Comparison of ENCODE assay signal across 12 mouse cellular contexts in the genomic region with DNA sequence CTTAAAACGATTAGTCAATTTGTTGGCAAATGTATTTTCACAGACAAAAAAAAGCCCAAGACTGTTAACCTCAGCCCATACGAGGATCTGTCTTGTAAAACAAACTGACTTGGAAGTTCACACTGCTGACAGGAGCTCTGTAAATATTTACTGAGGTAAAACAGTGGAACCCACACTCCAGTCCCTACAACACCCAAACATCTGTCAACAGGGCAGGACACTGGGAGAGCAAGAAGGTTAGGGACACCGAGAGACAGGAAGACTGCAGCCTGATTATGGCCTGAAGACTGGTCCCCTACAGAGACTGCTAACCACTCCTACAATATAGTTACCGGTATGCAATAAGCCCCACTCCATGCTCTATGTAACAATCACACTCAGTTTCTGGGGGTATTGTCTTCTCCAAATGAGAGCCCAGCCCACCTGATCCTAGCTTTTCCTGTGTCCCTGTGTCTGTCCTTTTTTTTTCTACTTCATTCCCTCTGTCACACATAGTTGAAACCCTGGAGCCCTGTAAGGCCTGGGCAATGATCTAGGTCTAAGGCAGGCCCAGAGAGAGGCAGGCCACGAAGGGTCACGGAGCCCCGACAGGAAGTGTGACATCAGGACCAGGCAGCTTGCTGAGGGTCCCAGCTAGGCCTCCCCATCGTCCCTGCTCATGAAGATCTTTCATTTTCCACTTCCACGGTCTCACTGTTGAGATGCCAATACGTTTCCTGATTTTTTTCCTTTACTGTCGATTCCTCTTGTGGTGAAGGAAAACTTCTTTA. TPM values are rescaled to one million over a fixed set of nuclear protein-coding genes. Genes with fewer than 3 reads are reported as not detected.
A peak's percentile ranks its signal among the peaks of the same experiment; 100 is the strongest.
DNase-seq lines count a peak whose midpoint lies in the region; ATAC-seq and TF ChIP-seq lines count a peak whose summit lies in the region.
"Had no signal": no experiment of that assay in that cellular context is flagged by ENCODE, and none has a peak within 500 bp of the region (broad histone marks: within the 10 kb centered on the region; RNA-seq: fewer than 3 reads in every experiment).

No protein-coding gene starts in this region.

- no peaks in the 10 kb centered on the region for H3K27me3 ChIP-seq in heart, adult 2 months (ENCODE audit: control insufficient read depth, insufficient read depth, low read length)
- H3K27me3 ChIP-seq in embryonic facial prominence, embryonic 14.5 days (replicated peaks; ENCODE audit: control insufficient read depth, insufficient read depth, low read length), result no peaks in the 10 kb centered on the region
- H3K27me3 ChIP-seq in liver, embryonic 15.5 days, result no peaks in the 10 kb centered on the region

- H3K27ac ChIP-seq in heart, adult 2 months, result peak overlapping the region; percentile 93
- peak overlapping the region; percentile 65 for H3K27ac ChIP-seq in embryonic facial prominence, embryonic 14.5 days (replicated peaks; ENCODE audit: low read depth, low read length)
- H3K27ac ChIP-seq in liver, embryonic 15.5 days (replicated peaks), result no peak overlapping the region
- H3K27ac ChIP-seq: hindbrain, embryonic 10.5 days had no signal

- peaks cover 7% of the 10 kb centered on the region for H3K4me1 ChIP-seq in heart, adult 2 months (ENCODE audit: control insufficient read depth, insufficient read depth, low read length)
- peaks cover 11% of the 10 kb centered on the region; the same call in 1 of the 2 replicates for H3K4me1 ChIP-seq in embryonic facial prominence, embryonic 14.5 days (ENCODE audit: control insufficient read depth, insufficient read depth, low read length)
- peaks cover 8% of the 10 kb centered on the region; the same call in 1 of the 2 replicates for H3K4me1 ChIP-seq in liver, embryonic 15.5 days (replicated peaks)

- intact Hi-C loops in heart, adult 2 months (cut with DNase I), result loop anchor here (2.0 kb wide), 1 partner anchor 16 kb away; a partner anchor contains a TSS

- H3K9ac ChIP-seq in heart, adult 2 months (ENCODE audit: low read depth, low read length), result no peak overlapping the region
- no peak overlapping the region for H3K9ac ChIP-seq in embryonic facial prominence, embryonic 14.5 days (ENCODE audit: low read depth, low read length)
- H3K9ac ChIP-seq in liver, embryonic 15.5 days, result no peak overlapping the region

- H3K9me3 ChIP-seq in embryonic facial prominence, embryonic 14.5 days (ENCODE audit: control insufficient read depth, low read length), result no peaks in the 10 kb centered on the region
- H3K9me3 ChIP-seq in liver, embryonic 15.5 days (replicated peaks), result no peaks in the 10 kb centered on the region
- H3K9me3 ChIP-seq: hindbrain, embryonic 10.5 days had no signal

- peaks cover 2% of the 10 kb centered on the region; the same call in 1 of the 2 replicates for H3K36me3 ChIP-seq in heart, adult 2 months (ENCODE audit: control insufficient read depth, insufficient read depth, low read length)
- H3K36me3 ChIP-seq in embryonic facial prominence, embryonic 14.5 days (ENCODE audit: control insufficient read depth, insufficient read depth, low read length), result no peaks in the 10 kb centered on the region
- no peaks in the 10 kb centered on the region for H3K36me3 ChIP-seq in liver, embryonic 15.5 days (replicated peaks)
- H3K36me3 ChIP-seq: hindbrain, embryonic 10.5 days had no signal

- WGBS in heart, adult 2 months, result 44% methylated on average over 11 of the region's 11 CpGs
- 55% methylated on average over 11 of the region's 11 CpGs for WGBS in embryonic facial prominence, embryonic 14.5 days
- WGBS in liver, embryonic 15.5 days (ENCODE audit: insufficient replicate concordance), result 43% methylated on average over 11 of the region's 11 CpGs

- H3K4me3 ChIP-seq in heart, adult 2 months, result no peak overlapping the region
- no peak overlapping the region for H3K4me3 ChIP-seq in embryonic facial prominence, embryonic 14.5 days (ENCODE audit: low read depth, low read length)
- H3K4me3 ChIP-seq in liver, embryonic 15.5 days (replicated peaks), result no peak overlapping the region
- H3K4me3 ChIP-seq: hindbrain, embryonic 10.5 days had no signal

- TF ChIP-seq EP300 in heart, adult 2 months (IDR thresholded peaks at IDR 0.05; ENCODE audit: insufficient read depth, low read depth, low read length), result no peak

- no peak for ATAC-seq in embryonic facial prominence, embryonic 14.5 days (ENCODE audit: low read depth)
- ATAC-seq in liver, embryonic 15.5 days (ENCODE audit: insufficient read depth), result peak; percentile 28; the same call in 1 of the 2 replicates

- no peak for TF ChIP-seq CTCF in heart, adult 2 months (IDR thresholded peaks at IDR 0.05)

- no peak for DNase-seq in heart, adult 2 months
- DNase-seq in heart, adult 18-20 months, result no peak
- peak; percentile 40 for DNase-seq in kidney, postnatal 10 days
- DNase-seq in kidney, postnatal 36 days, result no peak
- DNase-seq in embryonic facial prominence, embryonic 14.5 days (ENCODE audit: low spot score), result no peak
- DNase-seq in urinary bladder, postnatal 36 days (ENCODE audit: low spot score in 2 of 2), result no peak
- DNase-seq in c-Kit-positive CD71-positive TER-119-positive erythroid progenitor cells, embryonic 14.5 days (ENCODE audit: low spot score), result no peak
- DNase-seq: B cell, adult 2 months; cerebellum, adult 11 months; thymus, postnatal 36 days had no signal

- H3K4me2 ChIP-seq in embryonic facial prominence, embryonic 14.5 days (ENCODE audit: low read depth, low read length), result no peak overlapping the region
- H3K4me2 ChIP-seq in liver, embryonic 15.5 days, result no peak overlapping the region

- H3K79me2 ChIP-seq in heart, adult 2 months (replicated peaks; ENCODE audit: control insufficient read depth, insufficient read depth, low read length), result 0 out of 2 replicates have a peak, but pooled peaks cover 2% of the 10 kb centered on the region

- no peak for TF ChIP-seq POLR2A in heart, adult 2 months (IDR thresholded peaks at IDR 0.05; ENCODE audit: insufficient read depth, low read depth, low read length)

RNA-seq across cellular contexts. Expression of a gene that starts 17.3 kb away (rescaled TPM):
- total RNA-seq in heart, adult 2 months (2021), result 10 to 100 TPM; 24.0 to 25.7 TPM
- 19.8 and 27.1 TPM in 2 replicates for polyA plus RNA-seq in heart, adult 2 months (2012; rRNA removed)
- total RNA-seq in heart, adult 18-20 months (2021), result 10 to 100 TPM; 21.6 to 27.8 TPM
- 13.1 and 14.0 TPM in 2 replicates for polyA plus RNA-seq in embryonic facial prominence, embryonic 14.5 days (2014; fragmentation: Nextera tagmentation; extraction: Ambion mirVana)
- 1.2 and 1.3 TPM in 2 replicates for polyA plus RNA-seq in liver, embryonic 15.5 days (2015; fragmentation: Nextera tagmentation; extraction: Ambion mirVana)
